In the genomic region with DNA sequence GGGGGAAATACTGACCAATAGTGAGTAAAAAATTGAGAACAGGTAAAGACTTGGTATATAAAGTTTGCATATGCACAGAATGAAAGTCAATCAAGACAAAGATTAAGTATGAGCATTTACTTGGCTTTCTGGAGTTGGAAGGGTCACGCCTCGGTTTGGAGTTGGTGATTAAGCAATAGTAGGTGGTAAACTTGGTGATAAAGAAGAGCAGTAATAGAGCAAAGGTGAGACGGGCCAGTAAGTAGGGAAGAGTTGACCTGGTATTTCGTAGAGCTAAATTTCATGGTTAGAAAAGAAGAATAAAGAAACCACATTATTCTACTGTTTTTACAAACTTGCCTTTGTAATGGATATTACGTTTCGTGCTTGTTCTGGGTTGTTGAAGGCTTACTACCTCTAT, we compare ENCODE assay signal across 25 mouse cellular contexts. TPM values are rescaled to one million over a fixed set of nuclear protein-coding genes. Genes with fewer than 3 reads are reported as not detected.
DNase-seq lines count a peak whose midpoint lies in the region; ATAC-seq and TF ChIP-seq lines count a peak whose summit lies in the region.
"Had no signal": no experiment of that assay in that cellular context is flagged by ENCODE, and none has a peak within 500 bp of the region (broad histone marks: within the 10 kb centered on the region; RNA-seq: fewer than 3 reads in every experiment).

No protein-coding gene starts in this region.

- H3K4me3 ChIP-seq in liver, embryonic 13.5 days (replicated peaks): no peak overlapping the region
- no peak overlapping the region for H3K4me3 ChIP-seq in brown adipose tissue, adult 24 weeks (ENCODE audit: insufficient read depth, low read depth, low read length)
- H3K4me3 ChIP-seq in intestine, embryonic 16.5 days (ENCODE audit: low read length): no peak overlapping the region
- H3K4me3 ChIP-seq in liver, postnatal 0 days (ENCODE audit: low read depth, low read length): no peak overlapping the region
- H3K4me3 ChIP-seq: gastrocnemius, adult 2 months; heart, embryonic 12.5 days; heart, embryonic 15.5 days; hindbrain, embryonic 10.5 days; hindbrain, embryonic 13.5 days had no signal

- peaks cover 49% of the 10 kb centered on the region for H3K4me1 ChIP-seq in liver, embryonic 13.5 days (replicated peaks)
- peaks cover 17% of the 10 kb centered on the region for H3K4me1 ChIP-seq in brown adipose tissue, adult 24 weeks (ENCODE audit: control insufficient read depth, insufficient read depth, insufficient read length, low read length)
- peaks cover 17% of the 10 kb centered on the region for H3K4me1 ChIP-seq in intestine, embryonic 16.5 days (ENCODE audit: control insufficient read depth, insufficient read depth, low read length)
- peaks cover 35% of the 10 kb centered on the region for H3K4me1 ChIP-seq in liver, postnatal 0 days (ENCODE audit: insufficient read depth)

- H3K27ac ChIP-seq in liver, embryonic 13.5 days: 0 out of 2 replicates have a peak overlapping the region, but pooled peaks have one; percentile 18
- H3K27ac ChIP-seq in brown adipose tissue, adult 24 weeks (replicated peaks; ENCODE audit: low read depth, low read length): peak overlapping the region; percentile 72
- peak overlapping the region; percentile 62; the same call in 1 of the 2 replicates for H3K27ac ChIP-seq in intestine, embryonic 16.5 days (ENCODE audit: low read length)
- H3K27ac ChIP-seq in liver, postnatal 0 days (ENCODE audit: low read depth): peak overlapping the region; percentile 73
- H3K27ac ChIP-seq: heart, embryonic 15.5 days; hindbrain, embryonic 10.5 days; hindbrain, embryonic 13.5 days had no signal

- H3K9ac ChIP-seq in liver, embryonic 13.5 days: no peak overlapping the region
- H3K9ac ChIP-seq in intestine, embryonic 16.5 days (ENCODE audit: low read depth, low read length): no peak overlapping the region
- no peak overlapping the region for H3K9ac ChIP-seq in liver, postnatal 0 days (replicated peaks)
- H3K9ac ChIP-seq: forebrain, postnatal 0 days; heart, embryonic 12.5 days; heart, embryonic 15.5 days; hindbrain, embryonic 13.5 days had no signal

- no peak for ATAC-seq in liver, embryonic 13.5 days (ENCODE audit: low read depth)
- peak; percentile 82 for ATAC-seq in intestine, embryonic 16.5 days
- ATAC-seq in liver, postnatal 0 days: peak; percentile 67
- ATAC-seq: CD4-positive, CD25-positive, alpha-beta regulatory T cell, adult 4 months; forebrain, embryonic 14.5 days; forebrain, postnatal 0 days; hindbrain, embryonic 16.5 days had no signal

- H3K9me3 ChIP-seq in liver, embryonic 13.5 days (replicated peaks): no peaks in the 10 kb centered on the region; the same call in 1 of the 2 replicates
- H3K9me3 ChIP-seq in intestine, embryonic 16.5 days (ENCODE audit: control insufficient read depth, low read length): no peaks in the 10 kb centered on the region; the same call in 1 of the 2 replicates
- H3K9me3 ChIP-seq in liver, postnatal 0 days (ENCODE audit: low read length): no peaks in the 10 kb centered on the region
- H3K9me3 ChIP-seq: heart, embryonic 12.5 days; heart, embryonic 15.5 days; hindbrain, embryonic 10.5 days; hindbrain, embryonic 13.5 days had no signal

- H3K27me3 ChIP-seq in liver, embryonic 13.5 days: no peaks in the 10 kb centered on the region
- H3K27me3 ChIP-seq in intestine, embryonic 16.5 days (replicated peaks; ENCODE audit: control insufficient read depth, insufficient read depth, low read length): no peaks in the 10 kb centered on the region
- no peaks in the 10 kb centered on the region for H3K27me3 ChIP-seq in liver, postnatal 0 days (ENCODE audit: insufficient read depth, low read length)
- H3K27me3 ChIP-seq: heart, embryonic 12.5 days; heart, embryonic 15.5 days; hindbrain, embryonic 13.5 days had no signal

- TF ChIP-seq CTCF in liver, postnatal 0 days (IDR thresholded peaks at IDR 0.05; ENCODE audit: low read depth): no peak

- TF ChIP-seq EP300 in liver, postnatal 0 days (IDR thresholded peaks at IDR 0.05; ENCODE audit: low read depth): peak; percentile 13; the same call in 1 of the 2 replicates

- DNase-seq in liver, embryonic 13.5 days: no peak
- no peak for DNase-seq in liver
- DNase-seq in liver, postnatal 0 days: no peak
- DNase-seq in retina, postnatal 1 day: no peak
- DNase-seq in adipocyte (ENCODE audit: low spot score): no peak
- DNase-seq: adrenal gland, adult 8-10 months; adrenal gland, postnatal 25 days; cerebellum, adult 18-20 months; cerebellum, adult 9-10 months; cerebellum, postnatal 14 days; forebrain, postnatal 0 days; gastrocnemius, adult 2 months; gastrocnemius, postnatal 14 days; heart, adult 18-20 months; heart, postnatal 10 days; heart, postnatal 36 days had no signal

- H3K4me2 ChIP-seq in liver, embryonic 13.5 days: no peak overlapping the region
- 0 out of 2 replicates have a peak overlapping the region, but pooled peaks have one; percentile 10 for H3K4me2 ChIP-seq in intestine, embryonic 16.5 days (ENCODE audit: low read depth, low read length)
- 0 out of 2 replicates have a peak overlapping the region, but pooled peaks have one; percentile 4 for H3K4me2 ChIP-seq in liver, postnatal 0 days (ENCODE audit: low read depth, low read length)
- H3K4me2 ChIP-seq: heart, embryonic 12.5 days; heart, embryonic 15.5 days; hindbrain, embryonic 13.5 days had no signal

- H3K36me3 ChIP-seq in liver, embryonic 13.5 days: peaks cover 9% of the 10 kb centered on the region
- no peaks in the 10 kb centered on the region for H3K36me3 ChIP-seq in intestine, embryonic 16.5 days (ENCODE audit: control insufficient read depth, insufficient read depth, low read length)
- peaks cover 4% of the 10 kb centered on the region for H3K36me3 ChIP-seq in liver, postnatal 0 days (replicated peaks; ENCODE audit: insufficient read depth, low read length)

- 52% methylated on average over 6 of the region's 6 CpGs for WGBS in liver, embryonic 13.5 days (ENCODE audit: insufficient replicate concordance)
- 79% methylated on average over 6 of the region's 6 CpGs for WGBS in intestine, embryonic 16.5 days
- 49% methylated on average over 6 of the region's 6 CpGs for WGBS in liver, postnatal 0 days (ENCODE audit: insufficient replicate concordance)

RNA-seq across cellular contexts. Expression of a gene that starts 10.6 kb away (rescaled TPM):
- polyA plus RNA-seq in liver, embryonic 13.5 days (2015; fragmentation: Nextera tagmentation; extraction: Ambion mirVana): 25.6 and 25.8 TPM in 2 replicates
- 216 and 221 TPM in 2 replicates for polyA plus RNA-seq in brown adipose tissue, adult 24 weeks (2012; ENCODE audit: insufficient read depth, insufficient read length, missing spikeins)
- 20.0 and 21.2 TPM in 2 replicates for polyA plus RNA-seq in intestine, embryonic 16.5 days (2015; fragmentation: Nextera tagmentation; extraction: Ambion mirVana)
- polyA plus RNA-seq in liver, postnatal 0 days (2015; fragmentation: Nextera tagmentation; extraction: Ambion mirVana): 36.1 and 42.8 TPM in 2 replicates

Comparison
In these comparisons a context has a peak if more than half of its experiments do, and no peak if none do; other contexts are left out.
1. H3K27ac ChIP-seq: peak in every context shown above with its lines; median percentile 73 in liver, postnatal 0 days; 72 in brown adipose tissue, adult 24 weeks; 62 in intestine, embryonic 16.5 days; 18 in liver, embryonic 13.5 days.